Mouse (Mus musculus) CH12.LX (cell line): ENCODE data around the gene Zfp609. TPM values are rescaled to one million over a fixed set of nuclear protein-coding genes. Genes with fewer than 3 reads are reported as not detected.

Source experiments
- DNase-seq: peaks from one replicate; pipeline ENCODE4 v3.0.0-alpha.2; 2013; ENCODE audit errors: extremely low read depth
- H3K27ac ChIP-seq: 2 replicates; pipeline ENCODE4 v1.5.1; 2012; ENCODE audit warnings: low read depth, mild to moderate bottlenecking, control low read depth, moderate library complexity; ENCODE audit not compliant: insufficient read depth
- H3K27me3 ChIP-seq: replicated peaks from 2 replicates; pipeline ENCODE3; 2012; ENCODE audit warnings: inconsistent platforms
- H3K36me3 ChIP-seq, 2 experiments: replicated peaks in 1 of 2; 2 replicates each; pipeline versions ENCODE3 to v1.6.1; 2012; ENCODE audit warnings: inconsistent platforms in 1 of 2, low read length in 1 of 2, mild to moderate bottlenecking in 1 of 2, mixed read lengths in 1 of 2, moderate library complexity in 1 of 2; ENCODE audit not compliant: control insufficient read depth in 1 of 2, insufficient read depth in 1 of 2
- H3K4me1 ChIP-seq, 2 experiments: 2 replicates each; pipeline ENCODE4 v1.6.1; 2012; ENCODE audit warnings: inconsistent platforms in 1 of 2, moderate library complexity in 1 of 2; ENCODE audit not compliant: insufficient read depth in 2 of 2, control insufficient read depth in 1 of 2
- H3K4me2 ChIP-seq: 2 replicates; pipeline ENCODE4 v1.6.1; 2012; ENCODE audit warnings: low read depth, mild to moderate bottlenecking, control low read depth; ENCODE audit not compliant: poor library complexity, insufficient read depth, severe bottlenecking
- H3K4me3 ChIP-seq, 3 experiments: fragments of 150-350 bp in 1 of 3; sonication (generic) in 1 of 3; replicated peaks in 1 of 3; 2 replicates each; pipeline versions ENCODE3 to v1.5.1; 2011 to 2012; ENCODE audit warnings: low read depth in 2 of 3, low read length in 2 of 3, mild to moderate bottlenecking in 2 of 3, moderate library complexity in 2 of 3, control low read depth in 1 of 3, improper control_type of control experiment in 1 of 3, inconsistent platforms in 1 of 3, mixed read lengths in 1 of 3; ENCODE audit not compliant: poor library complexity in 1 of 3
- H3K79me2 ChIP-seq: replicated peaks from 2 replicates; pipeline ENCODE4 v1.6.1; 2012; ENCODE audit warnings: mild to moderate bottlenecking, moderate library complexity; ENCODE audit not compliant: control insufficient read depth, poor library complexity, insufficient read depth, severe bottlenecking; ENCODE audit errors: extremely low read depth
- H3K9ac ChIP-seq: 2 replicates; pipeline ENCODE4 v1.6.1; 2012; ENCODE audit warnings: low read depth, mild to moderate bottlenecking, control low read depth, moderate library complexity; ENCODE audit not compliant: insufficient read depth
- H3K9me3 ChIP-seq: replicated peaks from 2 replicates; pipeline ENCODE3; 2012; ENCODE audit warnings: low read length, inconsistent platforms, mixed read lengths
- BHLHE40 ChIP-seq: IDR thresholded peaks from 2 replicates; pipeline ENCODE4 v1.6.1; 2011; ENCODE audit warnings: mild to moderate bottlenecking, low read depth, low read length, improper control_type of control experiment
- CHD2 ChIP-seq: IDR thresholded peaks from 2 replicates; pipeline ENCODE4 v1.6.1; 2011; ENCODE audit warnings: low read length, improper control_type of control experiment
- E2F4 ChIP-seq: IDR thresholded peaks from 2 replicates; pipeline ENCODE4 v1.6.1; 2011; ENCODE audit warnings: low read depth, low read length, improper control_type of control experiment; ENCODE audit not compliant: insufficient replicate concordance
- ELF1 ChIP-seq: IDR thresholded peaks from 2 replicates; pipeline ENCODE4 v1.6.1; 2014; ENCODE audit warnings: low read depth, mild to moderate bottlenecking, inconsistent platforms, low read length, improper control_type of control experiment
- HCFC1 ChIP-seq: IDR thresholded peaks from 2 replicates; pipeline ENCODE4 v1.6.1; 2012; ENCODE audit warnings: low read depth, mild to moderate bottlenecking, inconsistent platforms, low read length, improper control_type of control experiment
- MAFK ChIP-seq: IDR thresholded peaks from 2 replicates; pipeline ENCODE4 v1.6.1; 2011; ENCODE audit warnings: low read length, improper control_type of control experiment; ENCODE audit not compliant: insufficient replicate concordance
- MAX ChIP-seq: IDR thresholded peaks from 2 replicates; pipeline ENCODE4 v1.6.1; 2011; ENCODE audit warnings: low read length, improper control_type of control experiment
- MAZ ChIP-seq: IDR thresholded peaks from 2 replicates; pipeline ENCODE4 v1.6.1; 2012; ENCODE audit warnings: low read depth, mild to moderate bottlenecking, inconsistent platforms, low read length, improper control_type of control experiment, moderate library complexity
- NELFE ChIP-seq: IDR thresholded peaks from 2 replicates; pipeline ENCODE4 v1.6.1; 2011; ENCODE audit warnings: low read depth, low read length, improper control_type of control experiment
- NRF1 ChIP-seq: IDR thresholded peaks from 2 replicates; pipeline ENCODE4 v1.6.1; 2014; ENCODE audit warnings: low read depth, mild to moderate bottlenecking, inconsistent platforms, low read length, improper control_type of control experiment, moderate library complexity
- POLR2AphosphoS2 ChIP-seq: IDR thresholded peaks from 2 replicates; pipeline ENCODE4 v1.6.1; 2011; ENCODE audit warnings: low read depth, low read length, improper control_type of control experiment
- TCF12 ChIP-seq: IDR thresholded peaks from 2 replicates; pipeline ENCODE4 v1.6.1; 2014; ENCODE audit warnings: low read depth, mild to moderate bottlenecking, inconsistent platforms, low read length, improper control_type of control experiment
- UBTF ChIP-seq: IDR thresholded peaks from 2 replicates; pipeline ENCODE4 v1.6.1; 2012; ENCODE audit warnings: low read depth, mild to moderate bottlenecking, inconsistent platforms, low read length, improper control_type of control experiment, moderate library complexity
- USF1 ChIP-seq: IDR thresholded peaks from 2 replicates; pipeline ENCODE4 v1.6.1; 2014; ENCODE audit warnings: low read depth, mild to moderate bottlenecking, inconsistent platforms, low read length, improper control_type of control experiment
- USF2 ChIP-seq: conservative IDR thresholded peaks from 2 replicates; pipeline ENCODE4 v1.6.1; 2011; ENCODE audit warnings: low read depth, low read length, improper control_type of control experiment
- ZKSCAN1 ChIP-seq: IDR thresholded peaks from 2 replicates; pipeline ENCODE4 v1.6.1; 2012; ENCODE audit warnings: low read depth, inconsistent platforms, low read length, improper control_type of control experiment, borderline replicate concordance
- ZMIZ1 ChIP-seq: IDR thresholded peaks from 2 replicates; pipeline ENCODE4 v1.6.1; 2012; ENCODE audit warnings: low read depth, mild to moderate bottlenecking, inconsistent platforms, low read length, improper control_type of control experiment
- dilution Hi-C: fragments of 300-500 bp; cut with MboI; formaldehyde crosslinking; loops from 2 replicates; pipeline ENCODE4 v1.14.3; 2020; ENCODE audit warnings: low sequenced_read_pairs; ENCODE audit not compliant: extremely low pct_unique_long_range_greater_than_20kb, extremely low pct_ligation_motif_present
- in situ Hi-C: fragments of 300-500 bp; cut with MboI; formaldehyde crosslinking; loops from 3 replicates; pipeline ENCODE4 v1.14.3; 2019; ENCODE audit warnings: low sequenced_read_pairs, low pct_ligation_motif_present, low pct_unique_long_range_greater_than_20kb, mixed read lengths
- polyA plus RNA-seq: library from polyadenylated mRNA; unstranded; fragments of >175 nt; gene quantifications from 2 replicates; pipeline ENCODE4 v1.2.1, GENCODE M21; 2012; ENCODE audit warnings: low read depth; ENCODE audit not compliant: insufficient read length
- total RNA-seq, 2 experiments: library from RNA; depleted of rRNA; stranded (reverse); fragments of 300-350 nt in 1 of 2; fragments of >200 nt in 1 of 2; gene quantifications; 2 replicates each; pipeline ENCODE4 v1.2.3; 2012 to 2014

The Zfp609 gene
- total and polyA plus RNA-seq, 3 experiments: 1.2 to 15.4 (median 3.2) TPM

DNA sequence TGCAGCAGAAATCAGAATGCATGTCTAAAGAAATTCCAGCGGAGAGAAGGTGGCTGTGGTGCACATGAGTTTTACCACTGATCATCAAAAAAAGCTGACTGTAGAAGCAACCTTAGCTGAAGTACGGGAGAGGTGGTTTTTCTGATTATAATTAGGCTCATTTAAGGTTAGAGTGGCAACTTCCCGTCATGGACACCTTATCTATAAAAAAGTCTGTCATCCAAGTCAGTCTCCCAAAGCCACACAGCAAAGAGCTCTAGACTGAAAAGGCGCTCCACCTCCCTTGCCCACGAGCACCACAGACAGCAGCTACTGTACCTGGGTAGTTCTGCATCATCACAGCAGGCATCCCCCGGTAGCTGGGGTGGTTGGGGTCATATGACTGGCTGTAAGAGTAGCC, 126.9 kb downstream of the Zfp609 start:
- Histone ChIP-seq H3K9me3 (no peaks in the 10 kb centered on the region), H3K27me3 (no peaks in the 10 kb centered on the region), H3K9ac (no peak overlapping the region), H3K79me2 (no peaks in the 10 kb centered on the region), H3K36me3 (peaks cover 52 to 92% of the 10 kb centered on the region in 2 experiments), H3K4me3 (no peak overlapping the region), H3K4me2 (no peak overlapping the region), H3K4me1 (peaks cover 0 to 10% of the 10 kb centered on the region in 2 experiments; a peak in 2 of 4 replicates), H3K27ac (no peak overlapping the region)
- in situ Hi-C loops: no loop called here
- dilution Hi-C loops: no loop called here
- no peak for DNase-seq
- TF ChIP-seq MAFK (no peak), USF1 (no peak), USF2 (no peak)

DNA sequence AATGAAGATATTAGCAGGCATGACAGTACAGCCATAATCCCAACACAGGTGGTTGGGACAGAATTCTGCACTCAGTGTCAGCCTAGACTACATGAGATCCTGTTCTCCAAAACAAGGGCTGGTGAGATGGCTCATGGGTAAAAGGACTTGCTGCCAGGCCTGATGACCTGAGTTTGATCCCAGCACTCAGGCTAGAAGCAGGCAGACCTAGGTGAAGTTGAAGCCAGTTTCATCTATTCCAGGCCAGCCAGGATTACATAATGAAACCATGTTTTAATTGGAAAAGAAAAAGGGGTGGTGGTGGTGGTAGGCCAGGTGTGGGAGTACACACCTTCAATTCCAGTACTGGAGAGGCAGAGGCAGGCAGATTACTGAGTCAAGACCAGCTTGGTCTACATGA, 129.4 kb downstream of the Zfp609 start:
- H3K27me3 ChIP-seq: no peaks in the 10 kb centered on the region
- dilution Hi-C loops: no loop called here

DNA sequence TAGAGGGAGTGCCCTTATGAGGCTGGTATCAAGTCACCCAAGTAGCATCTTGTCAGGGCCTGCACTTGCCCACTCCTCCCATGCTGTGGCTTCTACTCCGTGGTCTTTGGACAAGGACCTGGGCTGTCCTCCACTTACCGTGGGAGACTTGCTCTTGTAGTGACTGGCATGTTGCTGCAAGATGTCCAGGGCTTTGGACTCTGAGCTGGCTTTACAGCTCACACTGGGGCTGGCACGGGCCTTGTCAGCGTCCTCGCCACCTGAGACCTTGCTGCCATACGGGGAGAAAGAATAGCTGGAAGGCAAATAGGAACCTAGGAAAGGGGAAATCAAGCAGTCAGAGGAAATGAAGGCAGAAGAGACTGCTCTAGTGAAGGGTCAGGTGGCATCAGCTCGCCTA, 130.0 kb downstream of the Zfp609 start:
- Histone ChIP-seq H3K9ac (no peak overlapping the region), H3K4me3 (no peak overlapping the region), H3K36me3 (peaks cover 48 to 91% of the 10 kb centered on the region in 2 experiments), H3K9me3 (no peaks in the 10 kb centered on the region), H3K4me1 (peaks cover 2 to 30% of the 10 kb centered on the region in 2 experiments; a peak in 3 of 4 replicates), H3K79me2 (no peaks in the 10 kb centered on the region), H3K27me3 (no peaks in the 10 kb centered on the region), H3K27ac (no peak overlapping the region), H3K4me2 (no peak overlapping the region)
- no peak for DNase-seq
- TF ChIP-seq TCF12 (no peak), POLR2AphosphoS2 (no peak)
- dilution Hi-C loops: no loop called here
- in situ Hi-C loops: loop anchor here (5.0 kb wide), 1 partner anchor 150 kb away; no protein-coding TSS in a partner anchor

More for the DNA sequence above, 129.4 kb downstream of the Zfp609 start:
- no peak overlapping the region for H3K27ac ChIP-seq
- DNase-seq: no peak
- in situ Hi-C loops: loop anchor here (5.0 kb wide), 1 partner anchor 149 kb away; no protein-coding TSS in a partner anchor
- peaks cover 54 to 93% of the 10 kb centered on the region in 2 experiments for H3K36me3 ChIP-seq
- no peak overlapping the region for H3K4me2 ChIP-seq
- peaks cover 0 to 23% of the 10 kb centered on the region in 2 experiments; a peak in 2 of 4 replicates for H3K4me1 ChIP-seq
- H3K9ac ChIP-seq: no peak overlapping the region
- H3K9me3 ChIP-seq: no peaks in the 10 kb centered on the region
- H3K79me2 ChIP-seq: no peaks in the 10 kb centered on the region
- TF ChIP-seq ZKSCAN1: no peak
- TF ChIP-seq HCFC1: no peak
- TF ChIP-seq NELFE: no peak
- no peak for TF ChIP-seq NRF1
- no peak for TF ChIP-seq MAZ
- no peak for TF ChIP-seq TCF12
- no peak for TF ChIP-seq ELF1
- TF ChIP-seq ZMIZ1: no peak
- TF ChIP-seq MAX: no peak
- TF ChIP-seq UBTF: no peak
- TF ChIP-seq E2F4: no peak
- no peak for TF ChIP-seq CHD2
- TF ChIP-seq BHLHE40: no peak
- H3K4me3 ChIP-seq: no peak overlapping the region
